Mouse (Mus musculus): ENCODE measurements around the gene Stpg1.

The Stpg1 gene

GRCm38 (mm10) chr4:135494521-135495396, at the start of gene Stpg1, which contains the start of gene Nipal3:
Gene Stpg1, plus strand, starts transcription at chr4:135494790.
Gene Nipal3, minus strand, starts transcription at chr4:135495038.
- peak; percentile 88 for DNase-seq (ENCODE audit: low read depth, low spot score)

DNA sequence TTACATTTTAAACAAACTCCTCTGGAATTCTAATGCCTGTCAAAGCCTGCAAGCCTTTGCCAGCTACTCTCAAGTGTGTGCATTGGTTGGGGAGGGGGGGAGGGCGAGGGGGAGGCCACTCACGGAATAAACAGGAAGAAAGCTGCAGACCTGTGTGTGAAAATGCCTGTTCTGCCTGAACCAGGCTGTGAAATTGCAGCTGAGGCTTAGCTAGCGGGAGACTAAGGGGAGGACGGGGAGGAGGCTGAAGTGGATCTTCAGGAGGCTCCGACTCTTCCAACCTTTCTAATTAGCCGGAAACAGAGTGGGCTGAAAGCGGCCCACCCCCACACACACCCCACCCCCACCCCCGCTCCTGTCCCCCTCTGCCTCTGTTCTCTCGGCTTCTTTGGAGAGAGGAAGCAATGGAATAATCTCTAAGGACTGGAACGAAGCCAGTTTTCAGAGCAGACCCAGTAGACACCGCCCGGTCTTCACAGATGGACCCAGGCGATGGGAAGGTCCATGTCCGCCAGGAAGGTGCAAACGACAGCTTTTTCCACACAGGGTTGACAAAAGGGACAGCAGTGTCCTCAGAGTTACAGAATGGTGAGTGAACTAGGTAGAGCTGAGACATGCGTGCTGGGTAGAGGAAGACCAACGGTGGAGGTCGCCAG, 43.1 kb upstream of the Stpg1 start:
- no peak for DNase-seq (ENCODE audit: low read depth, low spot score)

GRCm38 (mm10) chr4:135453164-135453563, 41.4 kb upstream of the Stpg1 start:
- no peak for DNase-seq (ENCODE audit: low read depth, low spot score)

- DNase-seq (ENCODE audit: low read depth, low spot score) = no peak
Measured at GRCm38 (mm10) chr4:135453572-135453971, 41.0 kb upstream of the Stpg1 start.

GRCm38 (mm10) chr4:135463406-135463805, 31.2 kb upstream of the Stpg1 start:
- no peak for DNase-seq (ENCODE audit: low read depth, low spot score)

- DNase-seq (ENCODE audit: low read depth, low spot score) = no peak
Measured at GRCm38 (mm10) chr4:135477851-135478250, 16.7 kb upstream of the Stpg1 start.

- DNase-seq (ENCODE audit: low read depth, low spot score) = no peak
Measured at GRCm38 (mm10) chr4:135480370-135480769, 14.2 kb upstream of the Stpg1 start.

DNA sequence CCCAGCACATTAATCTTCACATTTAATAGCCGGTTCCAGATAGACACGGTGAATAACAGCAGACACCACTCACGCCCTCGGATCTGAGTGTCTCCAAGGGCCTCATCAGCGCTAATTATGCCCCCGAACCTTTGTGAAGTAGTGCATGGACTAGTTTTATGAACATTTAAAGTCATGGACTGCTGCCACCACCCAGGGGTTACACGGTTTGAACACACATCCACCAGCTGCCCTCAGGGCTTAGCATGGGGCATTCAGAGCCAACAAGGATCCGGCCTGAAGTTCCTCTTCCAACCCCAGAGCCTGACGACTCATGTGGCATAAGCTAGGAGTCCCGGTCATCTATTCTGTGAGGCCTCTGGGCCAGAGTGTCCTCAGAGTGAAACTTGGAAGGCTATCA, 9.5 kb upstream of the Stpg1 start:
- DNase-seq (ENCODE audit: low read depth, low spot score) = no peak

- no peak for DNase-seq (ENCODE audit: low read depth, low spot score)
Measured at GRCm38 (mm10) chr4:135486352-135486751, 8.2 kb upstream of the Stpg1 start.

GRCm38 (mm10) chr4:135489256-135489655, 5.3 kb upstream of the Stpg1 start:
- no peak for DNase-seq (ENCODE audit: low read depth, low spot score)

DNA sequence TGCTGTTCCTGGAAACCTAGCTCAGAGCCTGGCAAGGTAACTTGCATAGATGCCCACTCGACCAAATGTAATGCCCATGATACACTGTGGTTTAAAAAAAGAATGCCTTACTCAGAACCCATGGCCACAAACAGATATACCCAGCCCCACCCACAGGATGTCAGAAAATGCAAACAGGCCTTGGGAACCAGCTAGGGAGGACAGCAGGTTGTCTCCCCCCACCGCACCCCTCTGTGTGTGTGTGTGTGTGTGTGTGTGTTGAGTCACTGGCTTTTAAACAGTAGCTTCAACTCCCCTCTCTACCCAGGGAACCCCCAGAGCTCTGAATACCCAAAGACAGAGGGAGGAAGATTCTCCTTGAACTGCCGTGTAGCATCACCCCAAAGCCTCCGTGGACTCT, 1.3 kb upstream of the Stpg1 start:
- no peak for DNase-seq (ENCODE audit: low read depth, low spot score)

DNA sequence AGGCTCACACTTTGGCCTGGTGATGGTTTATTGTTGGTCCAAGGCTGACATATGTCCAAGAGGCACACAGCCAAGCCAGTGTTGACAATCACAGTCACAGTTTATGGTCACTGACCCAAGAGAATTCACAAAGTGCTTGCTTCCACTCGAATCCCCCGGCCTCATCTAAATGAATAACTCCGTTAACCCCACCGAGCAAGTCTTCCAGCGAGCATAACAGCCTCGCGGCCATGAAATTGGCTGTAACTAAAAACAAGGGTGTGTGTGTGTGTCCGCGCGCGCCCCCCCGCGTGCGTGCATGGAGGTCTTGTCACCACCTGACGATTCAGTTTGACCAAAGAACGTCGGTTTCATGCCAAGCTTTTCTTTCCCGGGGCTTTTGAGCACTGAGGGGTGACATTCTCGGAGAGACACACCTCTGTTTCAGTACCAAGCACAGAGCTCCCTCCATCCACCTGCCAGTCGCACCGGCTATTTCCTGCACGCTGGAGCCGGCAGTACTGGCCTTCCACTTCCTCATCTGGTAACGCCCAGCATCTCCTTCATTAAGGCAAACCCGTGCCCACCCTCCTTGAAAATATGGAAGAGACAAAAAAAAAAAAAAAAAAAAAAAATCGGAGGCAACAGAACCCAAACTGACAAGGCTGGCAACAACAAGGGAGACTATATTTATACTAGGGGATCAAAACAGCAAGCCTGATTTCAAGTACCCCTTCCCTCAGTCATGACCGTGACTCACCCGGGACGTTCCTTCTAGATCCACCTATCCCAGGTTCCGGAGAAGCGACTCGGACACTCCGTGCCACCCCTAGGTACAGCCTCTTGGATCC, 684 bp upstream of the Stpg1 start:
- DNase-seq (ENCODE audit: low read depth, low spot score) = no peak

- no peak for DNase-seq (ENCODE audit: low read depth, low spot score)
Measured at GRCm38 (mm10) chr4:135495397-135495791, 804 bp downstream of the Stpg1 start.

- DNase-seq (ENCODE audit: low read depth, low spot score) = no peak
Measured at GRCm38 (mm10) chr4:135495810-135496209, 1.2 kb downstream of the Stpg1 start.

DNA sequence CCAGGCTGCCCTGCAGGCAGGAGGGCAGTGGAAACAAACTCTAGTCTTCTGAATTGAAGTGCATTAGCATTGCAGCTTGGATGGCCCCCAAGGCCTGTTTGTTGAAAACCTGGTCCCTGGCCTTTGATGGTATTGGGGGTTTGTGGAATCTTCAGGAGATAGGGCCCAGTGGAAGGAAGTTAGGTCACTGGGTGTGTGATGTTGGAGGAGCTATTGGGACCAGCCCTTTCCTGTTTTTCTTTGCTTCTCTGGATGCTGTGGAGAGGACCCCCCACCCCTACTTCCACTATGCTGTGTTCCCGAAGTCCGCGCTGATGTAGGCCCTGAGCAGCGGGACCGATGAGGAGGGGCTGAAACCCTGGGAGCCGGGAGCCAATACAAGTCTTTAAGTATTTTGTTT, 3.5 kb downstream of the Stpg1 start:
- DNase-seq (ENCODE audit: low read depth, low spot score) = no peak

GRCm38 (mm10) chr4:135499831-135500230, 5.2 kb downstream of the Stpg1 start:
- no peak for DNase-seq (ENCODE audit: low read depth, low spot score)

DNA sequence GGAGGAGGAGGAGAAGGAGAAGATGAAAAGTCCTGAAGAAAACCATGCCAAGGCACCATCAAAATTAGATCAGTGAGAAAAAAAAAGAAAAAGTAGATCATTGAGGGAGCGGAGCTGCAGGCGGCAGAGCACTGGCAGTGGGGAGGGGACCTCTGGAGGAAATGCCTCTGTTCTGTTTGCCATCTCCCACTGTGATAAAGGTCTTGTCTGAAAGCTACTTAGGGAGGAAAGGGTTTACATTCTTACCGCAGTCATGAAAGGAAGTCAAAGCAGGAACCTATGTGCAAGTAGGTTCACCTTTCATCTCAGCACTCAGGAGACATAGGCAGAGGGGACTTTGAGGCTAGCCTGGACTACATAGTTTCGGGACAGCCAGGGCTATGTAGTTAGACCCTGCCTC, 7.0 kb downstream of the Stpg1 start:
- no peak for DNase-seq (ENCODE audit: low read depth, low spot score)

DNA sequence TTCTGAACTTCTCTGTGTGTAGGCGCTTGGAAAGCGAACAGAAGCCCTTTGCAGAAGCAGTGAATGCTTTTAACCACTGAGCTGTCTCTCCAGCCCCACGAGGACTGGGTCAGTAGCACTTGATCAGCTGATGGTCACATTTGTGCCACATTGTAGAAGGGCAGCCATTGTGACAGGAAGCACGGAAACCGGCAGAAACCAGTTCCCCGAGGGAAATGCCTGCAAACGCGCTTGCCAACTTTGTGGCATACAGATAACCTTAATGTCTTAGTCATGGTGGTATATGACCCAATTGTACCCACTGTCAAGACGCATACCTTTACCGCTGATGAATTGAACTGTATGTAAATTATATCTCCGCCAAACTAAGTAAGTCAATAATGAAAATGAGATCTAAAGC, 11.2 kb downstream of the Stpg1 start:
- no peak for DNase-seq (ENCODE audit: low read depth, low spot score)

DNA sequence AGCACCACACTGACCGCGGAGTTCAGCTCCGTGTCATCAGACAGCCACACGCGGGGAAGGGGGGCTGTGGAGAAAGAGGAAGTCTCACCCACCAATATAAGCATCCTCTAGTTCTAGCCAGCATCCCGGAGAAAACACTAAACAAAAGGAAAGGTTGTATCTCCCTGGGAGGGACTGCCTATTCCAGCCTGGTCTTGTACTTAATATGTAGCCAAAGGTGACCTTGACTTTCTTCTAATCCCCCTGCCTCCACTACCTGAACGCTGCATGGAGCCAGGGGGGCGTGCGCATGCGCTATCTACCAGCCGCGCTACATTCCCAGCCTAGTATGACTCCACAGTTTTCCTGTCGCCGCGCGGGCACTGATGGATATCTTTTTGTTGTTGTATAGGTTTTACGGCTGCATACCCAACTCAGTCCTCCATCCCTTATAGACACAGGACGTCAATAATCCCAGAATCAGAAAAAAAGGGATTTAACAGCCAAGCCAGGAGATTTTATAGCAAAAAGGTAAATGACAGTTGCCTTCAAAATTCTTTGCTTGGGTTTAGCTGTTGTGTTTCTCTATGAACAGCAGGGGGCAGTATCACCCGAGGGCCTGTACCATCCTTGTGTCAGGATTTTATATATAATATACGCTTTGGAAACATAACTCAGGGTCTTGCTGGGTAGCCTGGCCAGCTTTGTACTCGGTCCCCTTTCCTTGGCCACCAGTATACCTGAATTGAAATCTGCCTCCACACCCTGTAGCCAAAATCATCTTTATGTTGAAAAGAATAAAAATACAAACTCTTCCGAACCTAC, 13.2 kb downstream of the Stpg1 start:
- DNase-seq (ENCODE audit: low read depth, low spot score) = no peak

DNA sequence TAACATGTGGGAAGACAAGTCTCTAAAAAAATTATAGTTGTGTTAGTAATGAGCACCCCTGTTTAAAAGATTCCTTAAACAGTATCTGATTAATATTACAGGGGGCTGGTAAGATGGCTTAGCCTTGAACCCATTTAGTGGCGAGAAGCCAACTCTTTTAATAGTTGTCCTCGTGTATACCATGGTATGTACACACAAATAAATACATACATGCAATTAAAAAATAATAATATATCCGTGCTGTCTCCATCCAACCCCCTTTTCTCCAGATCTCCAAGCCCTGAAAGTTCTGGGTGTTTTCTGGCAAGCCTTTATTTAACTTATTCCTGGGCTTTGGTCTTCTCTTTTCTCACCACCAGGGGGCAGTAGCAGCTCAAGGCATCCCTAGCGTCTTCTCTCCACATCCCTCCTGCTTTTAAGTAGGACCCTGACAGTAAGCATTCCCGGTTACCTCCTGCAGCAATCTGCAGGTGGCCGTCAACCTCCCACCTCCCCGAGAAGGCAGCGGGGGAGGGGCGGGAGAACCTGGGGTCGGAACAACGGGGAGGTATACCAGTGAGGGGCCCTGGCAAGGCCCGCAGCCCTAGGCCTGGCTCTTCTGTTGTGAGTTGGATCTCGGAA, 13.9 kb downstream of the Stpg1 start:
- DNase-seq (ENCODE audit: low read depth, low spot score) = peak; percentile 62

DNA sequence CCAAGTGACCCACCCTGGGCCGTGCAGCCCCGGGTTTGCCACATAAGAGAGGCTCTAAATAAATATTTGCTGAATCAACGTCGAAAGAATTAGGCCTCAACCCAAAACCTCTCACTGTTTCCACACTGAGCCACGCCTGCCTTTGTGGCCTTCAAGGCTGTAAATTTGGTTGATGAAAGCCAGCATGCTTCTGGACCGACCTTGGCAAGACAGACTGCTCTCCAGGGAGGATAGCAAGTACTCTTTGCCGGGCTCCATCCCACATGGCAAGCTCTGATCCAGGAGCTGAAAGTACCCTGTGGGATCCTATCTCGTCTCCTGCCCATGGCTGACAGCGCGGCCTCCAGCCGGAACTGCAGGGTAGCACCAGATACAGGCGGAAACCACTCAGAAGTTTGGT, 14.9 kb downstream of the Stpg1 start:
- no peak for DNase-seq (ENCODE audit: low read depth, low spot score)
